Mouse (Mus musculus) neural tube, embryonic 15.5 days (tissue): Measurements from ENCODE around the gene Ncam1. TPM values are rescaled to one million over a fixed set of nuclear protein-coding genes. Genes with fewer than 3 reads are reported as not detected.

Experiments
- ATAC-seq: fragments of 200-750 bp; cut with Nextera tagmentation; 2 replicates; pipeline ENCODE4 v1.8.0; 2017; ENCODE audit warnings: mild to moderate bottlenecking, moderate TSS enrichment, moderate library complexity; ENCODE audit not compliant: low FRiP score
- H3K27ac ChIP-seq: fragments of 300-500 bp; sonication (generic); replicated peaks from 2 replicates; pipeline ENCODE4 v1.5.1; 2015; ENCODE audit warnings: mild to moderate bottlenecking, inconsistent platforms
- H3K27me3 ChIP-seq: fragments of 300-500 bp; sonication (generic); replicated peaks from 2 replicates; pipeline ENCODE4 v1.6.1; 2015; ENCODE audit warnings: inconsistent platforms
- H3K36me3 ChIP-seq: fragments of 300-500 bp; sonication (generic); 2 replicates; pipeline ENCODE4 v1.6.1; 2015; ENCODE audit warnings: inconsistent platforms
- H3K4me1 ChIP-seq: fragments of 300-500 bp; sonication (generic); 2 replicates; pipeline ENCODE4 v1.6.1; 2015; ENCODE audit warnings: inconsistent platforms
- H3K4me2 ChIP-seq: fragments of 300-500 bp; sonication (generic); 2 replicates; pipeline ENCODE4 v1.6.1; 2015; ENCODE audit warnings: inconsistent platforms, mild to moderate bottlenecking, moderate library complexity
- H3K4me3 ChIP-seq: fragments of 300-500 bp; sonication (generic); replicated peaks from 2 replicates; pipeline ENCODE4 v1.5.1; 2015; ENCODE audit warnings: mild to moderate bottlenecking, inconsistent platforms
- H3K9ac ChIP-seq: fragments of 300-500 bp; sonication (generic); replicated peaks from 2 replicates; pipeline ENCODE4 v1.6.1; 2015; ENCODE audit warnings: mild to moderate bottlenecking, inconsistent platforms
- H3K9me3 ChIP-seq: fragments of 300-500 bp; sonication (generic); replicated peaks from 2 replicates; pipeline ENCODE4 v1.6.1; 2016; ENCODE audit warnings: inconsistent platforms
- WGBS: fragments of 180-500 bp; shearing (Covaris S2); methylation state at CpG from one replicate; pipeline ENCODE4 v1.1.7; 2015; ENCODE audit warnings: mixed read lengths; 5-methylcytosine and 5-hydroxymethylcytosine counted together
- polyA plus RNA-seq: library from polyadenylated mRNA; unstranded; fragments of >200 nt; fragmentation: Nextera tagmentation; extraction: Ambion mirVana; gene quantifications from 2 replicates; pipeline ENCODE4 v1.2.1, GENCODE M21; 2015

The Ncam1 gene
- polyA plus RNA-seq, 1 experiment from 2014 or later = 434 TPM

- H3K4me2 ChIP-seq = no peak overlapping the region
- H3K4me3 ChIP-seq = no peak overlapping the region
- no peaks in the 10 kb centered on the region for H3K9me3 ChIP-seq
- peaks cover 32% of the 10 kb centered on the region for H3K4me1 ChIP-seq
- no peak overlapping the region for H3K9ac ChIP-seq
- H3K27me3 ChIP-seq = no peaks in the 10 kb centered on the region
- no peak for ATAC-seq
- no peaks in the 10 kb centered on the region; the same call in 1 of the 2 replicates for H3K36me3 ChIP-seq
- H3K27ac ChIP-seq = no peak overlapping the region
These were observed 186.3 kb downstream of the Ncam1 start for GRCm38 (mm10) chr9:49612387-49612786.

- peaks cover 48% of the 10 kb centered on the region for H3K4me1 ChIP-seq
- no peak overlapping the region for H3K4me3 ChIP-seq
- 59% methylated on average over 2 of the region's 2 CpGs for WGBS
- no peaks in the 10 kb centered on the region for H3K27me3 ChIP-seq
- no peak overlapping the region for H3K9ac ChIP-seq
- H3K4me2 ChIP-seq = no peak overlapping the region
- H3K9me3 ChIP-seq = no peaks in the 10 kb centered on the region
- no peaks in the 10 kb centered on the region for H3K36me3 ChIP-seq
- ATAC-seq = no peak
- no peak overlapping the region for H3K27ac ChIP-seq
These were observed 190.5 kb downstream of the Ncam1 start for GRCm38 (mm10) chr9:49608191-49608590.

- Histone ChIP-seq H3K27ac (peak overlapping the region; percentile 67), H3K9me3 (no peaks in the 10 kb centered on the region), H3K4me2 (no peak overlapping the region), H3K9ac (no peak overlapping the region), H3K4me1 (peaks cover 49% of the 10 kb centered on the region), H3K27me3 (no peaks in the 10 kb centered on the region), H3K4me3 (no peak overlapping the region), H3K36me3 (no peaks in the 10 kb centered on the region)
- ATAC-seq = no peak
- WGBS = 4% methylated on average over 2 of the region's 2 CpGs
These were observed 192.0 kb downstream of the Ncam1 start for GRCm38 (mm10) chr9:49606717-49607116.

DNA sequence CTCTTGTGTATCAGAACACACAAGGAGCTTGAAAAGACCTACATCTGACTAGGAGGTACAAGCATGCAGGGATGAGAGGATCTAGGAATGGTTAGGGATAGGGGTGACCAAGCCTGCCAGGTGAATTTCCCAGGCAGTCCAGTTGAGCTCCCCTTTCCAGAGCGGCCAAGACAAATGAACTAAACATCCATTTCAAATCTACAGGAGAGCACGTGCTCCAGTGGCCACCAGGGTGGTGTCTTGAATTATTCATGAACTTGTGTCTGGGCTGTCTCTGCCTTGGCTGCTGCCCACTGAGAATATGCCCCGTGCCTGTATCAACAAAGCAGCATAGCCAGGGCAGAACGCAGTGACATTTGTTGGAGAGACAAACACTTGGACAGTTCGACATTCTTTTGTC lies 192.4 kb downstream of the Ncam1 start:
- no peaks in the 10 kb centered on the region for H3K36me3 ChIP-seq
- peak overlapping the region; percentile 67 for H3K27ac ChIP-seq
- H3K27me3 ChIP-seq = no peaks in the 10 kb centered on the region
- no peak overlapping the region for H3K4me2 ChIP-seq
- peaks cover 53% of the 10 kb centered on the region for H3K4me1 ChIP-seq
- ATAC-seq = peak; percentile 72
- H3K9ac ChIP-seq = no peak overlapping the region
- no peak overlapping the region for H3K4me3 ChIP-seq
- WGBS = 9% methylated on average over 5 of the region's 5 CpGs
- H3K9me3 ChIP-seq = no peaks in the 10 kb centered on the region

DNA sequence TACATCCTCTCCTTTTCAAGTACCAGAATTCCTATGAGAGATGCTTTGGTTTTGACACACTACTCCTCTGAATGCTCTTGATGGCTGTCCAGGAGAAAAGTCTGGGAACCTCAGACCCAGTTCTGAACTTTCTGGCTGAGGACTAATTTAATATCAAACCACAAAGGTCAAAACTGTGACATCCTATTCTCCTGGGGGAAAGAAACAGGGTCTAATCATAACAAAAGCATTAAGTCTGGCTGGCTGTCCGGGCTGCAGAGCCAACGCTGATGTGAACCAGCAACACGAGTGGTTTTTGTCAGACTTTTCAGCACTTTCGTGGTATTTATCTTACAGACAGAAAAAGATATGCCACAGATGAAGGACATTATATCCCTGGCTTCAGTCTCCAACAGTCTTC lies 192.9 kb downstream of the Ncam1 start:
- WGBS = 52% methylated on average over 4 of the region's 4 CpGs

DNA sequence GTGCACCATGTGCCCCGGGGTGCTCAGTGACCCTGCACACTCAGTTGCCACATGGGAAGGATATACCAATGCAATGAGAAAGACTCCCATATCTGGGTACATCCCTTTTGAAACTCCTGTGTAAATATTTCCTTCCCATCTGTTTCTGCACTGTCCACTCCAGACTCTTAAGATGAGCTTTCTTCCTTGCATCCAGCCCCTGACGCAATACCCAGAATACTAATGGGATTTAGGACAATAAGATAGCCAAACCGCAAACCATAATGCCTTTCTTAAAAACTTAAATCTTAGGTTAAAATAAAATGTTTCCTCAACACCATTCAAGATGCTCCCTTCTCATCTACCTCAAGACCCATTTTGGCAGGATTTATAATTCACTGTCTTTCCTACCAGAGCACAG lies 193.4 kb downstream of the Ncam1 start:
- Histone ChIP-seq H3K27ac (no peak overlapping the region), H3K4me2 (no peak overlapping the region), H3K4me3 (no peak overlapping the region), H3K9ac (no peak overlapping the region), H3K4me1 (peaks cover 58% of the 10 kb centered on the region), H3K27me3 (no peaks in the 10 kb centered on the region), H3K36me3 (no peaks in the 10 kb centered on the region), H3K9me3 (no peaks in the 10 kb centered on the region)
- WGBS = 86% methylated on average over 3 of the region's 3 CpGs
- no peak for ATAC-seq

More for the DNA sequence above, 192.9 kb downstream of the Ncam1 start:
- Histone ChIP-seq H3K36me3 (no peaks in the 10 kb centered on the region), H3K9me3 (no peaks in the 10 kb centered on the region), H3K9ac (no peak overlapping the region), H3K27me3 (no peaks in the 10 kb centered on the region), H3K4me2 (no peak overlapping the region), H3K27ac (peak overlapping the region; percentile 67), H3K4me1 (peaks cover 58% of the 10 kb centered on the region), H3K4me3 (no peak overlapping the region)
- ATAC-seq = no peak

DNA sequence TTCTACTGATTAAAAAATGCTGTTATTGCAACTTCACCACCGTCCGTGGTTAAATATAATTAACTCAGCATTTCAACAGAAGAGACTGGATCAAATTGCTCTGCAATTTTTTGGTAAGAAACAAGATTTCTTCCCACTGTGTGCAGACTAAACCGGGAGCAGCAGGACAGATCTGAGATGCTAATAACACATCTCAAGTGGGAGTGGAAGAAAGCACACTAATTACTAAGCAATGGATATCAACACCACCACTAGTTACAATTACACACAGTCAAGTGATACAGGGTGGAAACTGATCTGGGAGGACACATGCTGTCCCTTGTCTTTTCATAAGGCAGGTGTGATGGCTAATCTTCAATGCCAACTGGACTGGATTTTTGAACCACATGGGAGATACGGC lies 197.5 kb downstream of the Ncam1 start:
- H3K36me3 ChIP-seq = no peaks in the 10 kb centered on the region
- H3K27ac ChIP-seq = no peak overlapping the region
- WGBS = 52% methylated on average over 4 of the region's 4 CpGs
- no peak; the same call in 1 of the 2 replicates for ATAC-seq
- H3K4me2 ChIP-seq = no peak overlapping the region
- H3K9ac ChIP-seq = no peak overlapping the region
- H3K9me3 ChIP-seq = no peaks in the 10 kb centered on the region
- H3K4me3 ChIP-seq = no peak overlapping the region
- H3K4me1 ChIP-seq = peaks cover 37% of the 10 kb centered on the region
- no peaks in the 10 kb centered on the region for H3K27me3 ChIP-seq

- H3K27me3 ChIP-seq = no peaks in the 10 kb centered on the region
- H3K9ac ChIP-seq = peak overlapping the region; percentile 36
- WGBS = 16% methylated on average over 11 of the region's 11 CpGs
- ATAC-seq = peak; percentile 68
- no peak overlapping the region for H3K4me3 ChIP-seq
- no peaks in the 10 kb centered on the region for H3K9me3 ChIP-seq
- H3K36me3 ChIP-seq = no peaks in the 10 kb centered on the region
- H3K4me1 ChIP-seq = peaks cover 67% of the 10 kb centered on the region
- H3K4me2 ChIP-seq = peak overlapping the region; percentile 33
- H3K27ac ChIP-seq = peak overlapping the region; percentile 73
These were observed 202.9 kb downstream of the Ncam1 start for GRCm38 (mm10) chr9:49595635-49596348.

DNA sequence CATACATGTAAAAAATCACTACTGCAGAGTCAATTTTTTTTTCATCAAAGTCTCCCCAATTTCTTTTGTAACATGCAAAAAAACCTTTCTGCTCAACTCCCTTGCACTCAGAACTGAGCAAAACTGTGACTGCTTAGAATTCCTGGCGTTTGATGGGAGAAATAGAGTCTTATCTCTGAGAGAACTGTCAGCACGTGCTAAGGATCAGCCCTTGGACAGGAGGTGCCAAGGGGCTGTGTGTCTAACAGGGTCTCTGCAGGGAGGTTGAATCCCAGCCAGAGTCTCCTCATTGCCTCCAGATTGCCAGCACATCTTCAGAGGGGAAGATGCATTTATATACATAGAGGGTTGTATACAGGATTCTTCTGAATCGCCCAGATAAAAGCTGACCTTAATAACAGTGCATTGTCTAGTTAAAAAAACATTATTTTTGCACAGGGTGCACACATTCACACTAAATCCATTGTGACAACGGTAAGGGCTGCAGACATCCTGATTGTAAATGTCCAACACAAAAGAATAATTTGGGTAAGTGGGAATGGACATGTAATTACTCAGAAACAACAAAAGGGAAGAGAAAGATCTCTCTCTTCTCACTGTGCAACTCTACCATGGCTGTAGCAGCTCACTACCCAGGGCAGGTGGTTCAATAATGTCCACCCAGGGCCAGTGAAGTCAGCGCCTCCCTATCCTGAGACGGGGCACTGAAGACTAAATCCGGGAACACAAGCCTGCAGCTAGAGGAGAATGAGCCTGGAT lies 203.7 kb downstream of the Ncam1 start:
- H3K9me3 ChIP-seq = no peaks in the 10 kb centered on the region
- ATAC-seq = no peak
- H3K27me3 ChIP-seq = no peaks in the 10 kb centered on the region
- WGBS = 15% methylated on average over 7 of the region's 7 CpGs
- H3K36me3 ChIP-seq = no peaks in the 10 kb centered on the region
- no peak overlapping the region for H3K4me3 ChIP-seq
- peak overlapping the region; percentile 33 for H3K4me2 ChIP-seq
- peak overlapping the region; percentile 73 for H3K27ac ChIP-seq
- H3K4me1 ChIP-seq = peaks cover 71% of the 10 kb centered on the region
- peak overlapping the region; percentile 36 for H3K9ac ChIP-seq

DNA sequence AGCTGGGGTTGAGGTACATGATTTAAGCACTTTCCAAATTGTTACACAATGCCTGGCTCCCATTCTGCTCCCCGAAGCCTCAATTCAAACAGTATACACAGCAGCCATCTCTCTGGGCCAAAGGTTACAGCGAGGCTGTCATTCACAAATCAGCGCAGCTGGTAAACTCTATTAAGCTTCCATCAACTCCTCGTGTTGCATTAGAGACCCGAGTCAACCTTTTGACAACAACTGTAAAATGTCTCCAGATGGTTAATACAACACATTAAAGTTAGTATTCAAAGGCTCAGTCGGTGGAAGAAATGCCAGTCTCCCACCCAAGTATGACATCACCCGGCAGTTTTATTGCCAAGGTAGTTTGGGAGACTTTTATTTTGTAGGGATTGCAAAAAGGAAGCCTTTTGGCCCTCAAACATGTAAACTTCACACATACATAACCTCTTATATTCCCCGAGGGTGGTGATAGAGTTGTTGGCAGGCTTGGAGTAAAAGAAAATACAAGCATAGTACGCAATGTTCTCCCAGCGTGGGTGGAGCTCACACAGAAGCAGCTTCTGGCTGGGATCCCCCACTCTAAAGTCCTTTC lies 204.7 kb downstream of the Ncam1 start:
- H3K36me3 ChIP-seq = no peaks in the 10 kb centered on the region
- H3K27me3 ChIP-seq = no peaks in the 10 kb centered on the region
- no peak overlapping the region for H3K4me2 ChIP-seq
- no peak for ATAC-seq
- H3K9ac ChIP-seq = no peak overlapping the region
- no peaks in the 10 kb centered on the region for H3K9me3 ChIP-seq
- H3K4me3 ChIP-seq = no peak overlapping the region
- 31% methylated on average over 10 of the region's 10 CpGs for WGBS
- no peak overlapping the region for H3K27ac ChIP-seq
- peaks cover 78% of the 10 kb centered on the region for H3K4me1 ChIP-seq

GRCm38 (mm10) chr9:49592006-49592405 lies 206.7 kb downstream of the Ncam1 start:
- Histone ChIP-seq H3K4me3 (no peak overlapping the region), H3K36me3 (no peaks in the 10 kb centered on the region), H3K27ac (0 out of 2 replicates have a peak overlapping the region, but pooled peaks have one; percentile 23), H3K4me1 (peaks cover 80% of the 10 kb centered on the region), H3K9ac (no peak overlapping the region; the same call in 1 of the 2 replicates), H3K4me2 (no peak overlapping the region), H3K27me3 (no peaks in the 10 kb centered on the region), H3K9me3 (no peaks in the 10 kb centered on the region)
- ATAC-seq = no peak
- 55% methylated on average over 2 of the region's 2 CpGs for WGBS

DNA sequence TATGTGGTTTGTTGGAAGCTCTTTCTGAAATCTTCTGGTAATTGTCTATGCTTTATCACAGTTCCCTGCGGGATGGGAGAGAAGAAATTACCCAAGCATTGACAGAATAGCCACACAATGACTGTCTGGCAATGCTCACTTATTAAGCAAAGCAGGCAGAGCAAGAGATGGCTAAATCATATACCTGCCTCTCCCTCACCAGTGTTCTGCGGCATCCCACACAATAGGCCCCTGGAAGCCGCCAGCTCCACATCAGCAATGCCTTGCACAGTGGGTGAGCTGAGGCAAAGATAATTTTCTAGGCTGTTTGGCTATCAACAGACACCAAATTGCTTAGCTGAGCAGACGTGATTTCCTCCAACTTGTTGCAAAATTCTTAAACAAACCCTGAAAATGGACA lies 208.5 kb downstream of the Ncam1 start:
- Histone ChIP-seq H3K27ac (peak overlapping the region; percentile 45), H3K27me3 (no peaks in the 10 kb centered on the region), H3K9ac (no peak overlapping the region), H3K4me3 (no peak overlapping the region), H3K9me3 (no peaks in the 10 kb centered on the region), H3K4me2 (no peak overlapping the region), H3K4me1 (peaks cover 66% of the 10 kb centered on the region), H3K36me3 (no peaks in the 10 kb centered on the region)
- no peak for ATAC-seq
- 21% methylated on average over 4 of the region's 4 CpGs for WGBS
